15 mouse cellular contexts compared by ENCODE assay signal in genomic region chr10:29142556-29143105, GRCm38 (mm10). TPM values are rescaled to one million over a fixed set of nuclear protein-coding genes. Genes with fewer than 3 reads are reported as not detected.
DNase-seq lines count a peak whose midpoint lies in the region; ATAC-seq and TF ChIP-seq lines count a peak whose summit lies in the region.
"Had no signal": no experiment of that assay in that cellular context is flagged by ENCODE, and none has a peak within 500 bp of the region (broad histone marks: within the 10 kb centered on the region; RNA-seq: fewer than 3 reads in every experiment).

No protein-coding gene starts in this region.

- peaks cover 3% of the 10 kb centered on the region for H3K4me1 ChIP-seq in neural tube, embryonic 11.5 days (ENCODE audit: control insufficient read depth, insufficient read depth, low read length)
- 0 out of 2 replicates have a peak, but pooled peaks cover 3% of the 10 kb centered on the region for H3K4me1 ChIP-seq in forebrain, postnatal 0 days (ENCODE audit: insufficient read depth)
- peaks cover 21% of the 10 kb centered on the region for H3K4me1 ChIP-seq in midbrain, embryonic 13.5 days (replicated peaks)

- no peaks in the 10 kb centered on the region for H3K9me3 ChIP-seq in neural tube, embryonic 11.5 days (ENCODE audit: control insufficient read depth, low read length)
- no peaks in the 10 kb centered on the region for H3K9me3 ChIP-seq in forebrain, postnatal 0 days (ENCODE audit: low read length)
- H3K9me3 ChIP-seq in midbrain, embryonic 13.5 days: no peaks in the 10 kb centered on the region

- H3K4me3 ChIP-seq in neural tube, embryonic 11.5 days (ENCODE audit: low read depth, low read length): peak overlapping the region; percentile 8; the same call in 1 of the 2 replicates
- peak overlapping the region; percentile 83 for H3K4me3 ChIP-seq in forebrain, postnatal 0 days (ENCODE audit: low read depth, low read length)
- H3K4me3 ChIP-seq in midbrain, embryonic 13.5 days (replicated peaks): peak overlapping the region; percentile 86

- ATAC-seq in neural tube, embryonic 11.5 days (ENCODE audit: insufficient read depth, low FRiP score, low TSS enrichment): no peak
- ATAC-seq in forebrain, postnatal 0 days: no peak
- ATAC-seq in midbrain, embryonic 13.5 days: no peak
- ATAC-seq: lung, postnatal 0 days had no signal

- peak; percentile 15 for DNase-seq in neural tube, embryonic 11.5 days (ENCODE audit: low spot score)
- no peak for DNase-seq in neural tube, embryonic 10.5 days (ENCODE audit: extremely low spot score, low spot score)
- peak; percentile 53 for DNase-seq in forebrain, postnatal 0 days
- DNase-seq in adrenal gland, postnatal 25 days: no peak
- DNase-seq in right cerebral cortex, postnatal 4 days: no peak
- DNase-seq in gastrocnemius, postnatal 25 days: no peak
- no peak for DNase-seq in heart, postnatal 14 days
- DNase-seq: adrenal gland, postnatal 36 days; heart, adult 11 months had no signal

- intact Hi-C loops in heart, postnatal 14 days (cut with DNase I): no loop called here

- no peaks in the 10 kb centered on the region for H3K27me3 ChIP-seq in neural tube, embryonic 11.5 days (ENCODE audit: control insufficient read depth, insufficient read depth, low read length)
- H3K27me3 ChIP-seq in forebrain, postnatal 0 days (ENCODE audit: insufficient read depth, low read length): no peaks in the 10 kb centered on the region
- no peaks in the 10 kb centered on the region for H3K27me3 ChIP-seq in midbrain, embryonic 13.5 days

- no peak overlapping the region for H3K27ac ChIP-seq in neural tube, embryonic 11.5 days (ENCODE audit: low read depth, low read length)
- H3K27ac ChIP-seq in forebrain, postnatal 0 days (ENCODE audit: low read depth, low read length): peak overlapping the region; percentile 98
- H3K27ac ChIP-seq in midbrain, embryonic 13.5 days: peak overlapping the region; percentile 44

- WGBS in neural tube, embryonic 11.5 days: 42% methylated on average over 7 of the region's 7 CpGs
- 29% methylated on average over 7 of the region's 7 CpGs for WGBS in forebrain, postnatal 0 days
- 33% methylated on average over 7 of the region's 7 CpGs for WGBS in midbrain, embryonic 13.5 days

- H3K36me3 ChIP-seq in neural tube, embryonic 11.5 days (ENCODE audit: control insufficient read depth, insufficient read depth, low read length): no peaks in the 10 kb centered on the region
- H3K36me3 ChIP-seq in forebrain, postnatal 0 days (ENCODE audit: insufficient read depth): no peaks in the 10 kb centered on the region
- H3K36me3 ChIP-seq in midbrain, embryonic 13.5 days: no peaks in the 10 kb centered on the region

- H3K9ac ChIP-seq in neural tube, embryonic 11.5 days (ENCODE audit: low read length): no peak overlapping the region
- H3K9ac ChIP-seq in forebrain, postnatal 0 days: peak overlapping the region; percentile 92
- H3K9ac ChIP-seq in midbrain, embryonic 13.5 days (replicated peaks): peak overlapping the region; percentile 95

- TF ChIP-seq CTCF in forebrain, postnatal 0 days (IDR thresholded peaks at IDR 0.05; ENCODE audit: low read depth): no peak

- peak overlapping the region; percentile 24 for H3K4me2 ChIP-seq in neural tube, embryonic 11.5 days (ENCODE audit: low read depth)
- H3K4me2 ChIP-seq in forebrain, postnatal 0 days (ENCODE audit: low read depth): peak overlapping the region; percentile 79
- peak overlapping the region; percentile 53 for H3K4me2 ChIP-seq in midbrain, embryonic 13.5 days (replicated peaks)

RNA-seq across cellular contexts. Expression of gene Soga3, which starts 1.0 kb away (rescaled TPM):
- 27.4 and 29.8 TPM in 2 replicates for polyA plus RNA-seq in neural tube, embryonic 11.5 days (2014; fragmentation: Nextera tagmentation; extraction: Ambion mirVana)
- total RNA-seq in forebrain, postnatal 0 days (2014; rRNA removed): 176 and 180 TPM in 2 replicates
- 73.3 and 129 TPM in 2 replicates for polyA plus RNA-seq in forebrain, postnatal 0 days (2015; fragmentation: Nextera tagmentation; extraction: Ambion mirVana)
- 89.9 and 96.3 TPM in 2 replicates for polyA plus RNA-seq in midbrain, embryonic 13.5 days (2015; fragmentation: Nextera tagmentation; extraction: Ambion mirVana)
- 5.9 and 6.0 TPM in 2 replicates for total RNA-seq in adrenal gland, postnatal 25 days (2021)
- under 1 TPM in 1 of 2 experiments, not detected in 1; 0.29 TPM for total RNA-seq in gastrocnemius, postnatal 25 days (2021)
- not detected for total RNA-seq in heart, postnatal 14 days (2021)
- total RNA-seq: hematopoietic stem cell, adult 5-6 weeks; MEL had no signal

RNA-seq across cellular contexts. Expression of gene Gm49353, which starts 56.1 kb away (rescaled TPM):
- polyA plus RNA-seq in neural tube, embryonic 11.5 days (2014; fragmentation: Nextera tagmentation; extraction: Ambion mirVana): 2.5 and 5.1 TPM in 2 replicates
- total RNA-seq in forebrain, postnatal 0 days (2014; rRNA removed): 33.2 and 38.7 TPM in 2 replicates
- 11.0 and 17.0 TPM in 2 replicates for polyA plus RNA-seq in forebrain, postnatal 0 days (2015; fragmentation: Nextera tagmentation; extraction: Ambion mirVana)
- polyA plus RNA-seq in midbrain, embryonic 13.5 days (2015; fragmentation: Nextera tagmentation; extraction: Ambion mirVana): 11.5 and 14.3 TPM in 2 replicates
- not detected in 2 replicates for total RNA-seq in adrenal gland, postnatal 25 days (2021)
- total RNA-seq in gastrocnemius, postnatal 25 days (2021): under 1 TPM in 1 of 2 experiments, not detected in 1; 0.75 TPM
- total RNA-seq in heart, postnatal 14 days (2021): not detected
- total RNA-seq: hematopoietic stem cell, adult 5-6 weeks; MEL had no signal
- polyA plus RNA-seq: kidney, embryonic 16.5 days; limb, embryonic 14.5 days; lung, postnatal 0 days had no signal

Comparison
In these comparisons a context has a peak if more than half of its experiments do, and no peak if none do; other contexts are left out.
1. DNase-seq: peak in neural tube, embryonic 11.5 days (single experiment) and forebrain, postnatal 0 days (single experiment); none in neural tube, embryonic 10.5 days (single experiment), adrenal gland, postnatal 25 days (single experiment), right cerebral cortex, postnatal 4 days (single experiment), gastrocnemius, postnatal 25 days (single experiment) and heart, postnatal 14 days (0 of 2).
2. H3K4me2 ChIP-seq: peak in every context shown above with its lines; median percentile 79 in forebrain, postnatal 0 days; 53 in midbrain, embryonic 13.5 days; 24 in neural tube, embryonic 11.5 days.
3. H3K4me3 ChIP-seq: peak in every context shown above with its lines; median percentile 86 in midbrain, embryonic 13.5 days; 83 in forebrain, postnatal 0 days; 8 in neural tube, embryonic 11.5 days.
4. RNA of gene Soga3, which starts 1.0 kb away (total RNA-seq): 176 to 180 TPM in forebrain, postnatal 0 days; 5.9 to 6.0 TPM in adrenal gland, postnatal 25 days, 0.29 TPM in gastrocnemius, postnatal 25 days and not detected in heart, postnatal 14 days; every median in the first group is over 10 times any median in the second.
5. RNA of gene Gm49353, which starts 56.1 kb away (total RNA-seq): 33.2 to 38.7 TPM in forebrain, postnatal 0 days; 0.75 TPM in gastrocnemius, postnatal 25 days, not detected in adrenal gland, postnatal 25 days and not detected in heart, postnatal 14 days; every median in the first group is over 10 times any median in the second.